Mouse (Mus musculus) urinary bladder, postnatal 36 days (tissue): ENCODE results near the gene Fggy.

Experiments
- DNase-seq, 2 experiments: peaks; one replicate each; pipeline ENCODE4 v3.0.0; 2022; ENCODE audit warnings: low spot score in 2 of 2, mixed read lengths in 1 of 2

Gene Fggy

GRCm38 (mm10) chr4:95664327-95664726 is 107.0 kb downstream of the Fggy start:
- DNase-seq, result no peak

- no peak for DNase-seq
Measured at GRCm38 (mm10) chr4:95666284-95666889, 109.1 kb downstream of the Fggy start.

GRCm38 (mm10) chr4:95666896-95667295 is 109.6 kb downstream of the Fggy start:
- no peak for DNase-seq

GRCm38 (mm10) chr4:95667595-95667994 is 110.3 kb downstream of the Fggy start:
- DNase-seq, result no peak

GRCm38 (mm10) chr4:95668543-95668942 is 111.2 kb downstream of the Fggy start:
- DNase-seq, result no peak

- no peak for DNase-seq
Measured at GRCm38 (mm10) chr4:95669336-95669735, 112.0 kb downstream of the Fggy start.

- no peak for DNase-seq
Measured at GRCm38 (mm10) chr4:95670559-95670958, 113.3 kb downstream of the Fggy start.

- DNase-seq, result no peak
Measured at GRCm38 (mm10) chr4:95672039-95672438, 114.7 kb downstream of the Fggy start.

- no peak for DNase-seq
Measured at GRCm38 (mm10) chr4:95676390-95676789, 119.1 kb downstream of the Fggy start.

GRCm38 (mm10) chr4:95680756-95681449 is 123.6 kb downstream of the Fggy start:
- DNase-seq, result no peak

- no peak for DNase-seq
Measured at GRCm38 (mm10) chr4:95684522-95685080, 127.3 kb downstream of the Fggy start.

- DNase-seq, result no peak
Measured at GRCm38 (mm10) chr4:95686775-95687174, 129.5 kb downstream of the Fggy start.

- no peak for DNase-seq
Measured at GRCm38 (mm10) chr4:95687350-95687749, 130.0 kb downstream of the Fggy start.

GRCm38 (mm10) chr4:95688159-95688558 is 130.9 kb downstream of the Fggy start:
- DNase-seq, result no peak

GRCm38 (mm10) chr4:95700366-95700765 is 143.1 kb downstream of the Fggy start:
- no peak for DNase-seq

- no peak for DNase-seq
Measured at GRCm38 (mm10) chr4:95707941-95708897, 150.9 kb downstream of the Fggy start.

- DNase-seq, result no peak
Measured at GRCm38 (mm10) chr4:95709750-95710149, 152.4 kb downstream of the Fggy start.

- no peak for DNase-seq
Measured at GRCm38 (mm10) chr4:95712802-95713201, 155.5 kb downstream of the Fggy start.

GRCm38 (mm10) chr4:95713271-95713670 is 156.0 kb downstream of the Fggy start:
- no peak for DNase-seq

GRCm38 (mm10) chr4:95716137-95716536 is 158.8 kb downstream of the Fggy start:
- no peak for DNase-seq

- no peak for DNase-seq
Measured at GRCm38 (mm10) chr4:95723615-95724014, 166.3 kb downstream of the Fggy start.

- DNase-seq, result no peak
Measured at GRCm38 (mm10) chr4:95726361-95726760, 169.1 kb downstream of the Fggy start.
